Mouse (Mus musculus) embryo, embryonic 10.5 days (tissue): ENCODE results near the gene Atp8a1.

Experiments used
- DNase-seq: peaks from one replicate; pipeline ENCODE4 v3.0.0-alpha.2; 2015; ENCODE audit warnings: low spot score

Gene Atp8a1

DNA sequence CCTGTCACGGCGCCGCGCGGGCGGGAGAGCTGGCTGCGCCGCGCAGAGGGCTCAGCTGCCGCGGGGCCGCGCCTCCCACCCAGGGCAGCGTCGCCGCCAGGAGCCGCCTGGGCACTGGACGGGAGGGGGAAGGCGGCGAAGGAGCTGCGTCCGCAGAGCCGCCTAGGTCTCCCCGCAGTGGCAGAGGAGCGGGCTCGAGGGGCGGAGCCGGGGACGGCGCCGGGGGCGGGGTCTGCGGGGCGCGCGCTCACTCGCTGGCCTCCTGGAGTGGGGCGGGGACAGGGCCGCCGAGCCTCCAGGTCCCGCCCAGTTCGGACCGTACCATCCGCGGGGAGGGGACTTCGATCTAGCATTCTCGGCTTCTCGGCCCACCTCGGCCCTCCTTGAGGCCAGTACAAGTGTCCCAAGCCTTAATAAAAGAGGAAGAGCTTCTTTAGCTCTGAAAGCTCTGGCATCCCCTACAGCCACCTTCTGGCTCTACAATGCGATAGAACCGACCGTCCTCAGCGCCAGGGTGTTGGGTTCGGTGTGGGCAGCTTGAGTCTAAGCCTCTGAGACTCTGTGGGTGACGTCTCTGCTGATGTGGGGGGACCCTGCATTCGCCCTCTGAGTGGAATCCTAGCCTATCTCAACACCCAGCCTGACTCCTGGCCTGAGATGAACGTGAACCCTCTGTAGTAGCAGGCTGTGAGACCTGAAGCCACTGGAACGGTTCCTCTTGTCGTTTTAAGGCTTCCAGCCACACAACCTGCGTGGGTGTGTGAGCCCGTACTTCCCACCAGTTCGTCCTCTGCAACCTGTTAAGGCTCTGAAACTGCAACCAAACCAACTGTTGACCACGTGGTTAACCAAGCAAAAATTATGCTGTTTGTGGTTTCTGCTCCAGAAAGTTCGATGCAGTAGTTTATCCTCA is at the start of gene Atp8a1:
Atp8a1 (minus strand) TSS at position 182 of the 913 bp plus-strand sequence.
- DNase-seq = peak; percentile 98

- DNase-seq = peak; percentile 45
Observed at GRCm38 (mm10) chr5:67884422-67885210, 37.4 kb upstream of the Atp8a1 start.

- DNase-seq = no peak
Observed at GRCm38 (mm10) chr5:67883564-67884171, 36.4 kb upstream of the Atp8a1 start.

DNA sequence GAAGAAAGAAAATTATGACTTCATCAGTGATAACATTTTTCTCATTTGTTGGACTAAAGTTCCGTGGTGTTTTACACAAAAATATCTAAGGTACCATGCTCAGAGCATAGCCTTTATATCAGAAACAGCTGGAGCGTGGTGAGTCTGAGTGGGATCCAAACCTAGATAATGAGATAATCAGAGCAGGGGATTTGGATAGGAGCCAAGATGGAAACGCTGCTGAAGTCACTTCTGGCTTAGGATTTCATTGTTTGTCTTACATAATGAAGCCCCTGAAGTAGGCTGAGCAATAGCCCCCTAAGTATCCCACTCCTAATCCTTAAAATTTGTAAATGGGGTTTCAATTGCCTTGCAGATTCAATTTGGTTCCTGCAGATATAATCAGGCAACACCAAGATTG is 24.2 kb upstream of the Atp8a1 start:
- no peak for DNase-seq

DNA sequence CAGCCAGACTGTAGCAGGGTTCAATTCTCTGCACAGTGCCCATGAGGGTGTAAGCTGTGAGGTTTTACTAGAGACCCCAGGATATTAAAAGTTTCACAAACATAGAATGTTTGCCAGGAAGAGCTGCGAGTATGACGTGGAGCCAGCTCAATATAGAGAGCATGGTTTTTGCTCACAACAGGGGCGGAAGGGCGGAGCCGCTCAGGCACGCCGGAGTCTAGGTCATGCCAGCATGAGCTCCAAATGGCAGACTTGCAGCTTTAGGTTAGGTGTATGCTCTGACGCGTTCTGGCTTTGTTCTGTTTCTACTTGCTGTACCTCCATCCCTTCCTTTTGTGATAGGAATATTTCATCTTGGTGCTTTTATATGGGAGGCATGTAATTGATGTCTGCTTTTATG is 19.0 kb upstream of the Atp8a1 start:
- DNase-seq = no peak

DNA sequence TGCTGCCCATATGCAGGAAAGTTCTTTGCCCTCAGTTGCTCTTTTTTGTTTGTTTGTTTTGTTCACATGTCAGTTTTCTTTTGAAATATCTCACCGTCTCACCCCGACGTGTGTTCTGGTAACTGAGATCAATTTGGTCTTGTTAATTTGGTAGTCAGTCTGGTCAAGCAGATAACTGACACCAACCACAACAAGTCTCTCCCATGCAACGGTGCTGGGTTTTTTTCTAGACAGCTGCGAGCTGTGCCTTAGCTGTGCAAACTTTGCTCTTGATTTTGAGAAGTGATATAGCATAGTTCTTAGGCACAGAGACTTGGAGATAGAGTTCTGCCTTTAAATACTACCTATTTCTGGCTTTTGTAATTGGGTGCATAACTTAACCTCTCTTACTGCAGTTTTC is 18.4 kb upstream of the Atp8a1 start:
- no peak for DNase-seq

- no peak for DNase-seq
Observed at GRCm38 (mm10) chr5:67864508-67865060, 17.4 kb upstream of the Atp8a1 start.

GRCm38 (mm10) chr5:67863950-67864391 is 16.7 kb upstream of the Atp8a1 start:
- no peak for DNase-seq

- DNase-seq = no peak
Observed at GRCm38 (mm10) chr5:67854963-67855606, 7.9 kb upstream of the Atp8a1 start.

GRCm38 (mm10) chr5:67852860-67853259 is 5.6 kb upstream of the Atp8a1 start:
- DNase-seq = no peak

DNA sequence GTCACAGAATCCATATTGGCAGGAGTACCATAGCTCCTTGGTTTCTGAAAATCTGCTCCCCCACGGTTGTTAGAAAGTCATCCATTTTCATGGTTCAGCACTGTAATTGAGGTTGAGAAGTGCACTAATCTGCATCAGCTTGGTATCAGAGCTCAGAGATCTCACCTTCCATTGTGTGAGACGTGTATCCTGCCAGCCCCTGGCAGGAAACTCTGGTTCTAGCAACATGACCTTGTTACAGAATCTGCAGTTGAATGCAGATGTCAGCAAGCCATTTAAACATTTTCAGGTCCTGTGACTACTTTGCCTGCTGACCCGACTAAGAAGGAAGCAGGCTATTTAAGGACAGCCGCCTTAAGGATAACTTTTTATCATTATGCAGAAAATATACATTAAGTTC is 2.2 kb upstream of the Atp8a1 start:
- no peak for DNase-seq

DNA sequence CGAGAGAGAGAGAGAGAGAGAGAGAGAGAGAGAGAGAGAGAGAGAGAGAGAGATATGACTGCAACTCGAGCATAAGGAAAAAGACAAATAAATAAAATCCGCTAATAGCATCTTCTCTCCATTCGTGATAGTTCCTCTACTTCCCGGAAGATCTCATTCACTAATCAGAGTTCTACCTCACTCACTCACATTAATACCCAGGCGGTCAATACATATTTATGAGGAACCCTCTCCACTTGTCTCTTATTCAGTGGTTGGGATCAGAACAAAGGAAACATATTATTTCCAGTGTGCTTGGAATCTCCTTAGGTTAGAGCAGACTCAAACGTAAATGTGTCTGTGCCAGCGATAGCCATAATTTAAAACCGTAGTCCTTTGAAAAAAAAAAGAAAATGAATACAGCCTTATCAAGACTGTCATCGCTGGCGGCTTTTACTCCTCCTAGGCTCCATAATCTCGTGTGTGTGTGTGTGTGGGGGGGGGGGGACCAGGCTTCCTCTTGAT is 1.3 kb upstream of the Atp8a1 start:
- DNase-seq = no peak

GRCm38 (mm10) chr5:67846361-67847224 is 641 bp downstream of the Atp8a1 start:
- DNase-seq = peak; percentile 66

DNA sequence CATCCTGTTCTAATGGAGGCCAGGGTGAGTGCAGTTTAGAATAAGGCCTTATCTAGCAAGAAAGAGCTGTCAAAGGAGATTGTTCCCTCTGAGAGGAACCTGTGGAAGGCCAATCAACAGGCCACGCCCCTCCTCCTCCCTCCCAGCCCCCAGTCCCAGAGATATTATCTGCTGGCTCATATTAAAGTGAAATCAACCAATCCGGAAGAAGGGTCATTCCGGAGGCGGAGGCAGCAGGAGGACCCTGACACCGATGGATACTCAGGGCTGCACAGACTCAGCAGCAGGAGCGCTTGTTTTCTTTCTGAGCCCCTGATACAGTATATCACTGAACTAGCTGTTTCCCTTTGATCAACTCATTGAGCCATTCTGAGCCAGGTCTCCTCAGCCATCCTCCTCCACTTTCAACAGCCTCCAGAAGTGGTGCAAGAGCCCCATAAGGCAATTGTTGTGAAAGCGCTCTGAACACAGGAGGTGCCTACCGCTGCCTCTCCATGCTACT is 2.0 kb downstream of the Atp8a1 start:
- peak; percentile 72 for DNase-seq

GRCm38 (mm10) chr5:67844070-67844469 is 3.2 kb downstream of the Atp8a1 start:
- DNase-seq = no peak

GRCm38 (mm10) chr5:67842306-67842705 is 4.9 kb downstream of the Atp8a1 start:
- peak; percentile 62 for DNase-seq

DNA sequence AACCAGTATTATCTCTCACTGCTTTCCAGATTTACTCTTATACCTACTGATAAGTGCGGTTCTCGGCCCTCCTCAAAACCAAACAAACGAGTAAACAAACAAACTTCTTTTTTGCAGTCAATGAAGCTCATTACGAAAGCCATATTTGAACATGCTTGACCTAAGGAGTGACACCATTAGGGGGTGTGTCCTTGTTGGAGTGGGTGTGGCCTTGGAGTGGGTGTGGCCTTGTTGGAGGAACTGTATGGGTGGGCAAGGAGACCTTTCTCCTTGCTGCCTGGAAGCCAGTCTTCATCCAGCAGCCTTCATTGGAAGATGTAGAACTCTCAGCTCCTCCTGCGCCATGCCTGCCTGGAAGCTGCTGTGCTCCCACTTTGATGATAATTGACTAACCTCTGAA is 13.4 kb downstream of the Atp8a1 start:
- no peak for DNase-seq

DNA sequence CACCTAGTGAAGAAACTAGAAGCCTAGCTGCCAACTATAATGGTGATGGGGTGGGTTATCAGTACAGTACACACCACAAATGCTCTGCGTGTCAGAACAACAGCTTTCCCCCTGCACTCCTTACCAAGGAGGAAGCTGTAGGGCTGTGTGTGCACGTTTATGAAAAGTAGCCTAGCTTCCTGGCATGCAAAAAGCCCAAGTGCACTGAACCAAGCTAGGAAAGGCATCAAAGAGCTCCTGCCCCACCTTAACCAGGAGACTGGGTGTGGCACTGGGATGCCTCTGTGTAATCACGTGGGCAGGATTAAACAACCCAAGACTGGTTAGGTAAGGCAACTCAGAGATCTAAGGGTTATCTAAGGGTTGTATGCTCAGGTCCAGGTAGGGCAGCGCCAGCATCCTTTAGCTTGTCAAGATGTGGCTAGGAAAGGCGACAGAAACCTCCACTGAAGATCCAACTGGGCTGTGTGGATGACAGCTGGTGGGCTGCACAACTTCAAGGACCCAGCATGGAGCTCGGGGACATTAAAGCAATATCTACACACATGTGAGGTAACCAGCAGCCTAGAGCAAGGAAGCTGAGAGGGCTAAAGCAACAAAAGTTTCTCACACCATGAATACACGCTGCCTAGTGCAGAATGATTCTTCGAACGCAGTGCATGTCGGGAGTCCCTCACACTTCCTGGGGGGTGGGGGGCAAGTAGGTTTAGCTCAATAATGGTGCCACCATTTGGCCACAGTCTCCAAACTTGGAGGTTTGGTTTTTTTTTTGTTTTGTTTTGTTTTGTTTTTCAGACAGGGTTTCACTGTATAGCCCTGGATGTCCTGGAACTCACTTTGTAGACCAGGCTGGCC is 15.7 kb downstream of the Atp8a1 start:
- no peak for DNase-seq

GRCm38 (mm10) chr5:67828356-67828755 is 18.9 kb downstream of the Atp8a1 start:
- no peak for DNase-seq
